Mouse (Mus musculus) neural tube, embryonic 14.5 days (tissue): ENCODE measurements around the gene Ipo4. TPM values are rescaled to one million over a fixed set of nuclear protein-coding genes. Genes with fewer than 3 reads are reported as not detected.

Source experiments
- ATAC-seq: fragments of 200-750 bp; cut with Nextera tagmentation; 2 replicates; pipeline ENCODE4 v1.8.0; 2017; ENCODE audit warnings: low read depth, mild to moderate bottlenecking, moderate TSS enrichment, moderate library complexity
- H3K27ac ChIP-seq: fragments of 300-500 bp; sonication (generic); 2 replicates; pipeline ENCODE4 v1.5.1; 2014; ENCODE audit warnings: low read depth, mild to moderate bottlenecking, control low read depth, low read length, moderate library complexity, mixed read lengths
- H3K27me3 ChIP-seq: fragments of 300-500 bp; sonication (generic); 2 replicates; pipeline ENCODE4 v1.6.1; 2014; ENCODE audit warnings: low read length; ENCODE audit not compliant: control insufficient read depth, insufficient read depth
- H3K36me3 ChIP-seq: fragments of 300-500 bp; sonication (generic); 2 replicates; pipeline ENCODE4 v1.6.1; 2014; ENCODE audit warnings: low read length, mixed read lengths; ENCODE audit not compliant: control insufficient read depth, insufficient read depth
- H3K4me1 ChIP-seq: fragments of 300-500 bp; sonication (generic); 2 replicates; pipeline ENCODE4 v1.6.1; 2014; ENCODE audit warnings: low read length; ENCODE audit not compliant: control insufficient read depth, insufficient read depth
- H3K4me2 ChIP-seq: fragments of 300-500 bp; sonication (generic); 2 replicates; pipeline ENCODE4 v1.6.1; 2014; ENCODE audit warnings: mild to moderate bottlenecking, low read depth, low read length, control low read depth
- H3K4me3 ChIP-seq: fragments of 300-500 bp; sonication (generic); 2 replicates; pipeline ENCODE4 v1.5.1; 2014; ENCODE audit warnings: low read depth, low read length, control low read depth, mixed read lengths
- H3K9ac ChIP-seq: fragments of 300-500 bp; sonication (generic); replicated peaks from 2 replicates; pipeline ENCODE4 v1.6.1; 2014; ENCODE audit warnings: low read depth, mild to moderate bottlenecking, control low read depth, low read length, mixed read lengths
- H3K9me3 ChIP-seq: fragments of 300-500 bp; sonication (generic); 2 replicates; pipeline ENCODE4 v1.6.1; 2016; ENCODE audit warnings: low read length; ENCODE audit not compliant: control insufficient read depth
- WGBS: fragments of 180-500 bp; shearing (Covaris S2); extraction: QIAGEN DNeasy Blood & Tissue Kit; methylation state at CpG from one replicate; pipeline ENCODE4 v1.1.7; 2014; 5-methylcytosine and 5-hydroxymethylcytosine counted together
- polyA plus RNA-seq: library from polyadenylated mRNA; unstranded; fragments of >200 nt; fragmentation: Nextera tagmentation; extraction: Ambion mirVana; gene quantifications from 2 replicates; pipeline ENCODE4 v1.2.1, GENCODE M21; 2014

The Ipo4 gene
- polyA plus RNA-seq, 1 experiment from 2014 or later, result 110 TPM

DNA sequence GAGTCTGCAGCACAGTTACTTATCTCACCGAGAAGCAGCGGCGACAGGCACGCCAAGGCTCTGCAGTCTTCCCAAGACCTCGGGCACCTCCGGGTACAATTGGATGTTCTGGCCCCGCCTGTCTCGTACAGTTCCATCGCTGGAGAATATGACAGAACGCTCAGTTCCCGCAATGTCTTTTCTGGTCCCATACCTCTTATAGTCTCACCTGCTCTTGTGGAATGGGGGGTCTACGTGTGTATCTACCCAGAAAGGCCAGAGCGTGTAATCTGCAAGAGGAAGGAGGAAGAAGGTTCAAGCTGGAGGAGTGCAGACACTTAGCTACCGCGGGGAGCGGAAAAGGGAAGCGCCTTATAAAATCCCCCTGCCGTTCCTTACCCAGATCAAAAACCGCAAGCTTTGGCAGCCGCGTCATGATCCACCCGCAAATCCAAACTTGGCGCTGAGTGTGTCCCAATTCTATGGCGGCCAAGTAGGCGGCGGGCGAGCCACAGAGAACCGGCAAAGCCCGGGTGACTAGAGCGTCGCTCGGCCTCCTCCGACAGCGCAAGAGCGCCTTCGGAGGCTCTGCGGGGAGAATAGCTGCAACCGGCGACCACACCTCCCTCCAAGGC, 24.3 kb upstream of the Ipo4 start, which contains the start of gene Mdp1:
TSS of gene Mdp1 (minus strand) at position 549 of the 614 bp plus-strand sequence.
- Histone ChIP-seq H3K27me3 (no peaks in the 10 kb centered on the region), H3K4me1 (peaks cover 9% of the 10 kb centered on the region; the same call in 1 of the 2 replicates), H3K9me3 (no peaks in the 10 kb centered on the region), H3K4me2 (peak within 1 kb of the TSS; percentile 42), H3K36me3 (peaks cover 14% of the 10 kb centered on the region), H3K4me3 (peak within 1 kb of the TSS; percentile 54), H3K9ac (peak within 1 kb of the TSS; percentile 66), H3K27ac (peak within 1 kb of the TSS; percentile 76)
- peak; percentile 95 for ATAC-seq
- under 1% methylated on average over 39 of the region's 39 CpGs for WGBS

DNA sequence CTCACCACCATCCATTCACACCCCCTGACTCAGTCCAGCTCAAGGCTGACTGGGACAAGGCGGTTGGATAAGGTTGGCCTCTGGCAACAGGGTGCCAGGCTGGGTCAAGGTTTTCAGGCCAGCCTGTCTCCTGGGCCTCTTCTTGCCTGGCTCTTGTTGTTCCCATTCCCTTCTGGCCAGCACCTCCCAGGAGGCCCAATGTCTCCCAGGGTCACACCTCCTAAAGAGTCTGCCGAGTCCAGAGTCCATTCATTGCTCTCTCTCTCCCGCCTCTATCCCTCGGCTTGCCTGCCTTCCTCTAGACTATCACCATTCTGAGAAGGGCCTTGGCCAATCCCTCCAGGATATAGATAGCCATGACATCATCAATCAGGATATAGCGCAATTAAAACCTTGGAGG, 22.3 kb upstream of the Ipo4 start:
- Histone ChIP-seq H3K4me3 (no peak overlapping the region), H3K4me1 (peaks cover 9% of the 10 kb centered on the region; the same call in 1 of the 2 replicates), H3K36me3 (peaks cover 9% of the 10 kb centered on the region), H3K27me3 (no peaks in the 10 kb centered on the region), H3K9ac (no peak overlapping the region), H3K27ac (no peak overlapping the region), H3K4me2 (no peak overlapping the region), H3K9me3 (no peaks in the 10 kb centered on the region)
- no peak for ATAC-seq
- WGBS, result 96% methylated on average over 5 of the region's 5 CpGs

DNA sequence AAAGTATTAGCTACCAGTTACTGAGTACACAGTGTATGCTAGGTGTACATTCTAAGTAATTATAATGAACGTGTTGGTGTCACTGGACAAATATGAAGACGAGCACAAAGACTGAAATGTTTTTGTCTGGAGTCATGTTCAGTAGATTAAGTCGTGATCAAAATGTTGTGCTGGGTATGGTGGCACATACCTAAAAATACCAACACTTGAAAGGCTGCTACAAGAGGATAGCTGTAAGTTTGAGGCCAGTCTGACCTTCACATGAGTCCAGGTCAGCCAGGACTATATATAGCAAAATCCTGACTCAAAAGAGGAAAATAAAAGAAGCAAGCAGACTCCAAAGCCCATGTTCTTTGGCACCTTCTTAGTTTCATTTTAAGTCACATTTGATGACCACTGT, 21.2 kb upstream of the Ipo4 start:
- Histone ChIP-seq H3K9ac (no peak overlapping the region), H3K9me3 (no peaks in the 10 kb centered on the region), H3K4me2 (no peak overlapping the region), H3K4me1 (peaks cover 9% of the 10 kb centered on the region; the same call in 1 of the 2 replicates), H3K4me3 (no peak overlapping the region), H3K27me3 (no peaks in the 10 kb centered on the region), H3K36me3 (peaks cover 3% of the 10 kb centered on the region; the same call in 1 of the 2 replicates), H3K27ac (no peak overlapping the region)
- 87% methylated on average over 3 of the region's 3 CpGs for WGBS
- ATAC-seq, result no peak

DNA sequence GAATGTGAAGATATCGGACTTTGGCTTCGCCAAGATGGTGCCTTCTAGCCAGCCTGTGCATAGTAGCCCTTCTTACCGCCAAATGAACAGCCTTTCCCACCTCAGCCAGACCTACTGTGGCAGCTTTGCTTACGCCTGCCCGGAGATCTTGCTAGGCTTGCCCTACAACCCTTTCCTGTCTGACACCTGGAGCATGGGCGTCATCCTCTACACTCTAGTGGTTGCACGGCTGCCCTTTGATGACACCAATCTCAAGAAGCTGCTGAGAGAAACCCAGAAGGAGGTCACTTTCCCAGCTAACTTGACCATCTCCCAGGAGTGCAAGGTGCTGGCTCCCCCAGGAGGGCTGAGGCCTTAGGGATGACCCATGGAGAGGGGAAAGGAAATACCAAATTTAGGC, 15.8 kb upstream of the Ipo4 start:
- Histone ChIP-seq H3K9me3 (no peaks in the 10 kb centered on the region), H3K4me1 (no peaks in the 10 kb centered on the region), H3K27me3 (no peaks in the 10 kb centered on the region), H3K4me3 (no peak overlapping the region), H3K9ac (no peak overlapping the region), H3K27ac (no peak overlapping the region), H3K36me3 (no peaks in the 10 kb centered on the region), H3K4me2 (no peak overlapping the region)
- ATAC-seq, result no peak
- WGBS, result 88% methylated on average over 7 of the region's 7 CpGs

DNA sequence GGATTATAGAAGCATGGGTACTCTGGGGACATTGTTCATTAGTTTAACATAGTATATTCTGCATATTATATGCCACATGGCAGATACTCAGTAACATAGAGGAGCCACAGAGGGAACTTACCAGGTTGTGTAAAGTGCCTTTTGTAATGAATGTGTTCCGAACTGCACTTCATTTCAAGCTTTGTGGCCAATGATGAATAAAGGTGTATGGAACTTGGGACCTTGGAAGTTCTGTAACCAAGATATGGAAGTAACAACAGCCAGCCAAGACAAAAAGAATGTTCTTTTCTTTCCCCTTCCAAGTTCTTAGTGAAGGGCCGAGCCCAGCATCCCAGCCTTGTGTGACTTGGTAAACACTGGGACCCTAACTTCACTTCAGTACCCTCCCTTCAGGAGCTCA, 14.1 kb upstream of the Ipo4 start, which contains the start of gene Tssk4:
TSS of gene Tssk4 (plus strand) at position 301 of the 400 bp plus-strand sequence.
- Histone ChIP-seq H3K4me3 (no peak within 1 kb of the TSS), H3K9ac (no peak within 1 kb of the TSS), H3K27me3 (no peaks in the 10 kb centered on the region), H3K27ac (no peak within 1 kb of the TSS), H3K4me1 (peaks cover 1% of the 10 kb centered on the region; the same call in 1 of the 2 replicates), H3K9me3 (no peaks in the 10 kb centered on the region), H3K4me2 (no peak within 1 kb of the TSS), H3K36me3 (no peaks in the 10 kb centered on the region)
- 91% methylated on average over 2 of the region's 2 CpGs for WGBS
- no peak for ATAC-seq

DNA sequence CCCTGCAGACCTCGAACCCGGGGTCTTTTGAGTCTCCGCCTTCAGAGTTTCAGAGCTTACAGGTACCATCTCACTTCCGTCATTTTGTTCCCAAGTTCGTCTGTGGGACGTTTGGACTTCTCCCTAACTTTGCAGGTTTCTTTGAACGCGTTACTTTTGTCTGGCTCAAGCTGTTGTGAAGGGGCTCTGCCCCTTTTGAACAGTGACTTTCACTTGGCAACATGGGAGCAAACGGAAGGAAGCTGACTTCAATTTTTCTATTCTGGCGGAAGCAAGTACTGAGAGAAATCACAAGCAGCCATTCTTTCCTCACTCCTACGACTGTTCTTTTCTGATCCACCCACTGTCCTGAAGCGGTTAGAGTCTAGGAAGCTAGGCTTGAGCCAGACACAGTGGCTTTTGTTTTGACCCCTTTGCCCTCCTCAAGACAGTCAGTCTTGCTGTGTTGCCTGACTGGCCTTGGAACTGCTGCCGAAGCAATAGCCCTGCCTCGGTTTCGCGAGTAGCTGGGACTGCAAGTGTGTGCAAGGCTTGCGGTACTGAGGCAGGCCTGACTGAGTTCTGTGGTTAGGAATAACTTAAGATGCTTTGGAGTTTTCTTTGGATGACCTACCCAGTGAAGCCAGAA, 8.6 kb upstream of the Ipo4 start:
- WGBS, result 30% methylated on average over 17 of the region's 17 CpGs
- no peak overlapping the region for H3K27ac ChIP-seq

DNA sequence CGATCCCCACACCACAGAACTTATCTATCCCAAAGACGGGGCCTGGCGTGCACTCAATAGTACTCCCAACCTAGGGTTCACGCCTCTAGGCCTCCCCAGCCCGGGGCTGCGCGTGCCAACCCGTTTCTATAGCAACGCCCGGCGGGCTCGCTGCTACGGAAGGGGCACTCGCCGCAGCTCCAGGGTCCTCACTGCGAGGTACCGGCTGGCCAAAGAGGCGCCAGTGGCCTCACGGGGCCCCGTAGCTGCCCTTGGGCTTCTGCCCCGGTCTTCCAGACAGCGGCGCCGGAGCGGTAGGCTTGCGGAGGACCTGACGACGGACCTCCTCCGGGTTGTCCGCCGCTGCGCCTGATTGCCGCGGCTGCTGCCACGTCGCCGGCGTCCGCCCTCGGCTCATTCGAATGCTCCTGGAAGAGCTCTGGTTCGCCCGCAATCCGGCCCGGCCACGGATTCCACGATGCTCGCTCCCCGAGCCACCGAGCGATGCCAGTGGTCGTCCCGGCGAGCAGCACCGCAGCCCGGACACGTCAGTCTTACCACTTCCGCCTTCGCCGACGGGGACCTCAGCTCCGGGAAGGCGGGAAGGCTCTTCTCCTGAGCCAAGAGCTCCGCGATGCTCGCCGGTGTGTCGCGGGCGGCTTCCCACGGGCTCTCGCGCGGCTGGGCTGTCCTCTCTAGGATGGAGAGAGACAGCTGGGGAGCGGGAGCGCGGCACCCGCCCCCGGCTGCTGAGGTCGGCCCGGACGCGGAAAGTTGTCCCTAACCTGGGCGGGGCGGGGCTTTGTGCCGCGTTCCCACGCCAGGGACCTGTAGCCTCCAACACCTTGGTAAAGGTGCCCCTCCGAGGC, 7.5 kb upstream of the Ipo4 start, which contains the start of gene Tm9sf1:
TSS of gene Tm9sf1 (minus strand) at position 747 of the 848 bp plus-strand sequence.
- peak within 1 kb of the TSS; percentile 98 for H3K27ac ChIP-seq
- no peaks in the 10 kb centered on the region for H3K27me3 ChIP-seq
- H3K4me1 ChIP-seq, result peaks cover 14% of the 10 kb centered on the region; the same call in 1 of the 2 replicates
- peak within 1 kb of the TSS; percentile 81 for H3K4me2 ChIP-seq
- peak; percentile 88 for ATAC-seq
- peaks cover 15% of the 10 kb centered on the region; the same call in 1 of the 2 replicates for H3K36me3 ChIP-seq
- WGBS, result under 1% methylated on average over 86 of the region's 89 CpGs
- H3K4me3 ChIP-seq, result peak within 1 kb of the TSS; percentile 95
- no peaks in the 10 kb centered on the region for H3K9me3 ChIP-seq
- H3K9ac ChIP-seq, result peak within 1 kb of the TSS; percentile 92

More for the DNA sequence above, 8.6 kb upstream of the Ipo4 start:
- peaks cover 14% of the 10 kb centered on the region; the same call in 1 of the 2 replicates for H3K4me1 ChIP-seq
- no peaks in the 10 kb centered on the region for H3K9me3 ChIP-seq
- H3K27me3 ChIP-seq, result no peaks in the 10 kb centered on the region
- no peak for ATAC-seq
- H3K36me3 ChIP-seq, result peaks cover 10% of the 10 kb centered on the region; the same call in 1 of the 2 replicates
- H3K9ac ChIP-seq, result peak overlapping the region; percentile 92; the same call in 1 of the 2 replicates
- H3K4me2 ChIP-seq, result peak overlapping the region; percentile 81
- H3K4me3 ChIP-seq, result peak overlapping the region; percentile 95

DNA sequence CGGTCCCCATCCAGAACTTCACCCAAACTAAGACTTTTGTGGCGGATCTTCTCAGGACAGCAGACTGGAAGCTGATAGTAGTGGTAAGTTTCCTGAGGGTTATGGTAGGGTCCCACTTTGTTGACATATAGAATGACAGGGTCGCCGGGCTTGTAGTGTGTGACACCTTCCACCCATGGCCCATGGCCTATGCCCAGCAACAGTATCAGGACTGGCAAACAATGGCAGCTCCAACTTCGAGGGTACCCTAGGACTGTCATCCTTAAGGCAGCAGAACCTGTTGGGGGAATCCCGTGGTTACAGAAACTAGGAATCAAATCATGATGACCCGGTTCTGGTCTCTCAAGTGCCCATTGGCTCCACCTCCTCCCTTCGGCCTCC, 6.9 kb upstream of the Ipo4 start:
- Histone ChIP-seq H3K27me3 (no peaks in the 10 kb centered on the region), H3K4me2 (peak overlapping the region; percentile 81), H3K4me1 (peaks cover 14% of the 10 kb centered on the region; the same call in 1 of the 2 replicates), H3K36me3 (peaks cover 17% of the 10 kb centered on the region; the same call in 1 of the 2 replicates), H3K9me3 (no peaks in the 10 kb centered on the region), H3K9ac (peak overlapping the region; percentile 92), H3K27ac (peak overlapping the region; percentile 98; the same call in 1 of the 2 replicates), H3K4me3 (peak overlapping the region; percentile 95)
- 20% methylated on average over 8 of the region's 8 CpGs for WGBS
- peak; percentile 54 for ATAC-seq
